Mouse (Mus musculus): ENCODE data around the gene Dnajc5.

The Dnajc5 gene

DNA sequence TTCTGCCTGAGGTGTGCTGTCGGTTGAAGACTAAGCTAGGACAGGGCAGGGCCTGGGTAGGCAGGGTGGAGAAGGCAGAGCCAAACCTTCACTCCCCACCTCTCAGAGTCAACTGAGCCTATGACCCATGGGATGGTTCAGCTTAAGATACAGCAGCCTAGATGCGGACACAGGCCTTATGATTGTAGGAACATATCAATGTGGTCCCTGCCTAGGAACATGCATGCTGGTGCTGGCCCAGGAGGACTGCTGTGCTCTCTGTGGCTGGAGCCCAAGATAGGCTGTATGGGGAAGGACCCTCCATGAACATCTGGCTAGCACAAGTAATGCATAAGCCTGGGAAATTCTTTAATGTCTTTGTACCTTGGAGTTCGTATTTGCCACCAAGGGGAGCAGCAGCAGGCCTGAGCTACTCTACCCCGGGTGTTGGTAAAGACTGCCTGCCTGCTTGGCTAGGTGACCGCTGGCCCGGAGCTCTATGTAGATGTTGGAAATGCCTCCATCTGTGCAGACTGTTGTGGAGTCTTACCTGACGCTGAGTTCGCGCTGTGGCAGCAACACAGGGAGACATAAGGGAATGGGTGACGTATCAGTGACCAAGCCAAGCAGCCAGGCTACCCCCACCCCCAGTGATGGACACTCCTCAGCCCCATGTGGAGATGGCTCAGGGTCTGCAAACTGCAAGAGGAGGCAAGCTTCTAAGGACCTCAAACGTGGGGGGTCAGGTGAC lies 51.8 kb downstream of the Dnajc5 start:
- in situ Hi-C loops (cut with MseI, MboI), result no loop called here

GRCm38 (mm10) chr2:181572921-181573920 lies 52.9 kb downstream of the Dnajc5 start:
- in situ Hi-C loops (cut with MseI, MboI), result no loop called here

DNA sequence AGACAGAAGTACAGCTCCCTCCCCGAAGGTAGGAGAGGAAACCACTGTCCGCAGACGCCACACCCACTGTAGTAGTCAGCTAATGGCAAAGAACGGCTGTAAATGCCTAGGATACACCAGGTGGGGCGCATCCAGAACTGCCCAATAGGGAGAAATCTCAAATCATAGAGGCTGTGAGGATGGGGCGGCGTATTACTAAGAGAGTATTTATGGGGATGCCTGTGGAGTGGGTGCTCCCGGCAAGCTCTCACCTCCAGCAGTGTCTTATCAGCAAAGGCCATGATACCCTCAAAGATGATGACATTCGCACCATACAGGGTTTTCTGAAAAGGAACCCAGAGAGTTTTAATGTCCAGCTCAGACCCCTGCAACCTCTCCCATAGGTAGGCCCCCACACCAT lies 53.7 kb downstream of the Dnajc5 start:
- in situ Hi-C loops (cut with MseI, MboI), result no loop called here

DNA sequence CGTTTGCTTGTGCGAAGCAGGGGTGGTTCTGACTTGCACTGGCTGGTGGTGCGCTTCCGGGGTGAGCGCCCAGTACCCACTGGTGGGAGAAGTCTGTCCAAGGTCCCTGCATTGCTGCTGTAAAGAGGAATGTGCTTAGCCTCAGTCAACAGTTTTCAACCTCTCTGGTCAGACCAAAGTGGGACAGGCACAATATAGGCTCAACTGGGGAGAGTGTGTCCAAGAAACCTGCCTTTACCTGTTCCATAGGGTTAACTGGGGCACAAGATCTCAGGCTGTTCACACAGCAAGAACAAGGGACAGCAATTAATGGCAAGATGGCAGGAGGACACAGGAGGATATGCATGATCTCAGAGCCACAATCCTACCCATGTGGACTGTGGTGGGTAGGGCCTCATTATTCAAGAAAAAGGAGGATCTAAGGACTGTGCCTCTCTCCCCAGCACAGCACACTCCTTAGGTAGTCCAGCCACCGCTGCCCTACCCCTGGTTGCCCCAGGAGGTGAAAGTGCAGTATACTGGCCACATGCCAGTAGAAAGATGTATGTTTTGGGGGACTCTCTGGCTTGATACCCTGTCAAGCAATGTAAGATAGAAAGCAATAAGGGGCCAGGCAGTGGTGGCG lies 54.7 kb downstream of the Dnajc5 start:
- in situ Hi-C loops (cut with MseI, MboI), result no loop called here

- in situ Hi-C loops (cut with MseI, MboI), result no loop called here
These were observed 56.3 kb downstream of the Dnajc5 start for GRCm38 (mm10) chr2:181576613-181577012.

DNA sequence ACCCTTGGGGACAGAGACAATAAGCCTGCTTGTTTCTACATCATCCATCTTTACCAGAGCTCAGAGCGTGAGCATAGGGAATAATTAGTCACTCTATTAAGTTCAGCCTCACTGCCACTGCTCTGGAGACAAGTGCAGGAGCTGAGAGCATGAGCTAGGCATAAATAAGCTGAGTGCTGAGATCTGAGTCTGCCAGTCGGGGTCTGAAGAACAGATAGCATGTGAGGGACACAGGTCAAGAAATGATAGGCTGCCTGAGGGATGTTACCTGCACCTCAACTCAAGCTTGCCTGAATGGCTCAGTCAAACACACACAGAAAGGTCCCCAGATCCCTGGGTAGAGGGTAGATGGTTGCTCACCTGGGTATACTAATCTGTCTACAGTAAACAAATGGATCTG lies 56.8 kb downstream of the Dnajc5 start:
- in situ Hi-C loops (cut with MseI, MboI), result no loop called here

- in situ Hi-C loops (cut with MseI, MboI), result no loop called here
These were observed 57.8 kb downstream of the Dnajc5 start for GRCm38 (mm10) chr2:181577981-181578581.

DNA sequence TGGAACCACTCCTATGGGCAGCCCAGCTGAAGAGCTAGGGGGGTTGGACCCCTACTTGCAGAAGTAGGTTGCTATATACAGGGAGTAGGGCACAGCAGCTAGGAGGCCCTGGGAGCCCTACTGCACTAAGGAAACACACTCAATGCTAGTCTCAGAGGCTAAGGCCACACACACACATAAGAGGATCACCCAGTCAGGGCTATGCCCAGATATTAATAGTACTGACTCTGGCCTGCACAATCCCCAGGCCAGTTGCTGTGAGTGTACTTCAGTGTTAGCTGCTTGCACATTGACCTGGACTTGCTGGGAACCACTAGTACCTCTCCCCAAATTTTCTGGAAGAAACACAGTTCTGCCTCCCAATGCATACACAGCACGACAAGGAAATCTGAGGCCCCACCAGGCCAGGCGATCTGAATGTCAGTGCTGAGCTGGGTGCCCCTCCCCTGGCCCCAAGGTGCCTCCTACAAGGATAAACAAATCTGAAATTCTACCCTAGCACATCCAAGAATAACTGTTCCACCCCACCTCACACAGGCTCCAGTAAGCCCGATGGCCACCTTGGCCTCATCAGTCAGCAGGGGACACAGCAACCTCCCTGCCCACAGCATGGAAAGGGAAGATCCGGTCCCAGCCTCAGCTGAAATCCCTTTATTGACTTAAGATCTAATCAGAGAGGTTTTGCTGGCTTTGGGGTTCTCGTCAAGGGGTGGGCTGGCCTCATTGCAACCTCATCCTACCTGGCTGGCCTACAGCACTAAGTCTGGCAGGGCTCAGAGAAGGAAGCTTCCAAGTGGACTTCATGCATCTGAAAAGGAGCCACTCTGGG lies 58.7 kb downstream of the Dnajc5 start:
- in situ Hi-C loops (cut with MseI, MboI), result no loop called here

DNA sequence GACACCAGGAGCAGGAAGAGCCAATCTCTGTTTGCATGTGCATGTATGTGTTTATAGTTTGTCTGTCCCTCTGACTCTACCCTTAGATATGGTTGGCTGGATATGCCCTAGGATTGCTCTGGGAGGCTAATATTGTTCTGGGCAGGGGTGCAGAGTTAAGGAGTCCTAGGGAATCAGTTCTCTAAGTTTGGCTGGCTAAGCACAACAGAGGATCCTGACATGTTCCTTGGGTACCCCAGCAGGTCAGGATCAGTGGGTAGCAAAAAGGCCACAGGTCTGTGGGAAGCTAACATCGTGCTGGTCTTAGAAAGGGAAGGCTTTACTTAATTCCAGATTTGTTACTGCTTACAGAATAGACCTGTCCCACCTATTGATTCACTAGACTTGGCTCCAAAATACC lies 59.4 kb downstream of the Dnajc5 start:
- in situ Hi-C loops (cut with MseI, MboI), result no loop called here

- in situ Hi-C loops (cut with MseI, MboI), result no loop called here
These were observed 60.0 kb downstream of the Dnajc5 start for GRCm38 (mm10) chr2:181580131-181580772.

DNA sequence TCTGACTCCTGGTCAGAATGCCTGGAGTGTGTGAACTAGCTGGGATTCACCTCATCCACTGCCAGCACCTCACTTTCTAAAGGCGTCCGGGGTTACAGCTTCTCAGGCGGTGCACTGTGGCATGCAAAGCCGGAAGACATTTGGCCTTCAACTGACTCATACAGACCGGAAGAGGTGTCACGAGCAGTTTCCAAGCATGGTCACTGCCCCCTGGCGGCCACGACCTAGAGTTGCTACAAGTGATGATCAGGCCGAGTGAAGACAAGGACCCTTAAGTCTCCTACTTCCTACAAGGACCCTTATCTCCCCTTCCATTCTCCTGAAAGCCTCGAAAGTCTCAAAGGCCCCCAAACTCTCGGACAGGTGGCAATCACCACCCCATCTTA lies 60.7 kb downstream of the Dnajc5 start:
- in situ Hi-C loops (cut with MseI, MboI), result no loop called here

DNA sequence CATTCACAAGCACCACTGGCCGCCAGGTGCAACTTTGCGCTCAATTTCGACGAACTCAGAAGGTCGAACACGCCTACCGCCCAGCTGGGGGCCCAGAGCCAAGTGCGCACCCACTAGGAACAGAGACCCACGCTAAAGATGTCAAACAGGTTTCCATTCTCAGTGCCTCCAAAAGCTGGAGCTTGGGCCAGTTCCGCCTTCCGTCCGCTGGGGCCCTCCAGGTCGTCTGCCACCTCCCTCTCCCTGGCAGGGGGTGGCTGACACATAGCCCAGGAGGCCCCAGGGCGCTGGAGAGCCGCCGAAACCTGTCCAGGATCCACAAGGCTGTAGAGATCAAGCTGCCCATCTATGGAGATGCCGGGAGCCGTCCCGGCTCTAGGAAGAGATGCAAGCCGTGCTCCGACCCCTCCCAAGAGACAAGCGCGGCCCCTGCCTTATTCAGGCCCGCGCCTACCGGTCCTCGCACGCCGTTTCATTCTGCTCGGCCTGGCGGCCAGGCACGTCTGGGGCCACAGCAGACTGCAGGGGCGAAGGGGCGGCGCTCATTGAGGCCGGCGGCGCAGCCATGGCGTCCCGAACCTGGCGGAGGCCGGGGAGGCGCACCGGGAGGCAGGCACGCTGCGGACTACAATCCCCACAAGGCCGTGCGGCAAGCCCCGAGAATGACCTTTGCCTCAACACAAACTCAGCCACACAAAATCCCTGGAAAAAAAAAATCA lies 61.3 kb downstream of the Dnajc5 start:
- in situ Hi-C loops (cut with MseI, MboI), result no loop called here

GRCm38 (mm10) chr2:181582358-181582757 lies 62.1 kb downstream of the Dnajc5 start:
- in situ Hi-C loops (cut with MseI, MboI), result no loop called here

- in situ Hi-C loops (cut with MseI, MboI), result no loop called here
These were observed 62.7 kb downstream of the Dnajc5 start for GRCm38 (mm10) chr2:181582939-181583338.

DNA sequence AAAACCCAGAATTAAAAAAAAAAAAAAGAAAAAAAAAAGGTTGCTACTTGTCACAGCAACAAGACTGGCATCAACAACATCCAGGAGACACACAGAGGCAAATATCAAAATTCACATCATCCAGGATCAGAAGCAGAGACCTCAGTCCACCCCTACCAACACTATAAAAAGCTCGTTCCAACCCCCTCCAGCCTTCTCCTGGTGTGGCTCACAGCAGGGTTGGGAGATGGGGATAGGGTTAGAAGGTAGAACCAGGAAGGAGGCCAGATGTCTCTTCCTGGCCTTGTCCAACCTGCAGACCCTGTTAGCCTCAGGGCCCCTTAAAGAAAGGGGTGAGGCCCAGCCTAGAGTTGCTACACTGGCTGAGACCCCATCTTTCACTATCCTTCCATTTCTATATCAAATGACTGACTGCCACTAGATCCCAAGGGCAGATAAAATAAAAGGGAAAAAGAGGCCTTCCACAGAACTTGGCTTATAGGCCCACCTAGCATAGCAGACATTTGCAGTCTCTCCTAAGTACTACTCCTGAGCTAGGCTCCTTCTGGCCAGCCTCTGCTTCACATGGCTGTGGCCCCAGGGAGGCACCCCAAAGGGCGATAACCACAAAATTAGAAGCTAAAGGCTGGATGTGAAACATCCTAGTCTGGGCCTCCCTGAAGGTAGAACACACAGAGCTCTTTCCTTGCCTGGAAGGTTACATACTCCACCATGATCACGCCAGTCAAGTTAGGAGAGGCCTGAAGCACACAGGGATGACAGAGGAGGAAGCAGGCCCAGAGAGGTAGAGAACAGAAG lies 63.4 kb downstream of the Dnajc5 start:
- in situ Hi-C loops (cut with MseI, MboI), result no loop called here

GRCm38 (mm10) chr2:181584411-181584942 lies 64.2 kb downstream of the Dnajc5 start, which contains the start of gene Uckl1:
TSS of gene Uckl1 (minus strand) at chr2:181584892.
- in situ Hi-C loops (cut with MseI, MboI), result no loop called here

DNA sequence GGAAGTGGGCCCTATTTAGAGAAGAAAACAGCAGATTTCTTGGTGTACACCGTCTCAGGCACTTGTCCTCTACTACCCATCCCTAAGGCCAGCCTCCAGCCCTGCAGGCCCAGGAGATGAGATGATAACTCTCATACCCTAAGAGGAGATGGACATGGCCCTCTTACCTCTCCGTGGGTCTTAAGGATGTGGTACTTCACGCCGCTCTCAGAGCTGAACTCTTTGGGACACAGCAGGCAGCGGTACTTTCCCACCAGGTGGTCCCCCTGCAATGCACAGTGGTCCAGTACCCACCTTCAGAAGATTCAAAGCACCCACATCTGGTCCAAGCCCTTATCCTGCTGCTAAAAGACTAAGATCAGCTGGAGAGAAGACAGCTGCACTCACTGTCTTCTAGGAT lies 65.2 kb downstream of the Dnajc5 start:
- in situ Hi-C loops (cut with MseI, MboI), result no loop called here

GRCm38 (mm10) chr2:181586124-181586523 lies 65.8 kb downstream of the Dnajc5 start:
- in situ Hi-C loops (cut with MseI, MboI), result no loop called here

- in situ Hi-C loops (cut with MseI, MboI), result no loop called here
These were observed 67.5 kb downstream of the Dnajc5 start for GRCm38 (mm10) chr2:181587796-181588195.

Measured in mouse trophoblast stem cell (cell line).